Mouse (Mus musculus) hindbrain, embryonic 15.5 days (tissue): ENCODE measurements around the gene Ffar4. TPM values are rescaled to one million over a fixed set of nuclear protein-coding genes. Genes with fewer than 3 reads are reported as not detected.

ENCODE experiments used
- ATAC-seq: fragments of 200-750 bp; cut with Nextera tagmentation; 2 replicates; pipeline ENCODE4 v1.8.0; 2017; ENCODE audit warnings: low read depth, moderate number of reproducible peaks, moderate TSS enrichment; ENCODE audit not compliant: low FRiP score
- H3K27ac ChIP-seq: fragments of 300-500 bp; sonication (generic); replicated peaks from 2 replicates; pipeline ENCODE4 v1.5.1; 2015; ENCODE audit warnings: mild to moderate bottlenecking, inconsistent platforms
- H3K27me3 ChIP-seq: fragments of 300-500 bp; sonication (generic); 2 replicates; pipeline ENCODE4 v1.6.1; 2015; ENCODE audit warnings: control low read depth, inconsistent platforms
- H3K36me3 ChIP-seq: fragments of 300-500 bp; sonication (generic); 2 replicates; pipeline ENCODE4 v1.6.1; 2015; ENCODE audit warnings: control low read depth, inconsistent platforms
- H3K4me1 ChIP-seq: fragments of 300-500 bp; sonication (generic); replicated peaks from 2 replicates; pipeline ENCODE4 v1.6.1; 2015; ENCODE audit warnings: control low read depth, inconsistent platforms
- H3K4me2 ChIP-seq: fragments of 300-500 bp; sonication (generic); 2 replicates; pipeline ENCODE4 v1.6.1; 2015; ENCODE audit warnings: moderate library complexity, mild to moderate bottlenecking, inconsistent platforms
- H3K4me3 ChIP-seq: fragments of 300-500 bp; sonication (generic); 2 replicates; pipeline ENCODE4 v1.5.1; 2015; ENCODE audit warnings: mild to moderate bottlenecking, inconsistent platforms
- H3K9ac ChIP-seq: fragments of 300-500 bp; sonication (generic); 2 replicates; pipeline ENCODE4 v1.6.1; 2015; ENCODE audit warnings: inconsistent platforms
- H3K9me3 ChIP-seq: fragments of 300-500 bp; sonication (generic); 2 replicates; pipeline ENCODE4 v1.6.1; 2016; ENCODE audit warnings: control low read depth, inconsistent platforms
- WGBS: fragments of 180-500 bp; shearing (Covaris S2); methylation state at CpG from one replicate; pipeline ENCODE4 v1.1.7; 2015; 5-methylcytosine and 5-hydroxymethylcytosine counted together
- polyA plus RNA-seq: library from polyadenylated mRNA; unstranded; fragments of >200 nt; fragmentation: Nextera tagmentation; extraction: Ambion mirVana; gene quantifications from 2 replicates; pipeline ENCODE4 v1.2.1, GENCODE M21; 2015

Ffar4 gene
- polyA plus RNA-seq, 1 experiment from 2014 or later: 0.25 TPM

DNA sequence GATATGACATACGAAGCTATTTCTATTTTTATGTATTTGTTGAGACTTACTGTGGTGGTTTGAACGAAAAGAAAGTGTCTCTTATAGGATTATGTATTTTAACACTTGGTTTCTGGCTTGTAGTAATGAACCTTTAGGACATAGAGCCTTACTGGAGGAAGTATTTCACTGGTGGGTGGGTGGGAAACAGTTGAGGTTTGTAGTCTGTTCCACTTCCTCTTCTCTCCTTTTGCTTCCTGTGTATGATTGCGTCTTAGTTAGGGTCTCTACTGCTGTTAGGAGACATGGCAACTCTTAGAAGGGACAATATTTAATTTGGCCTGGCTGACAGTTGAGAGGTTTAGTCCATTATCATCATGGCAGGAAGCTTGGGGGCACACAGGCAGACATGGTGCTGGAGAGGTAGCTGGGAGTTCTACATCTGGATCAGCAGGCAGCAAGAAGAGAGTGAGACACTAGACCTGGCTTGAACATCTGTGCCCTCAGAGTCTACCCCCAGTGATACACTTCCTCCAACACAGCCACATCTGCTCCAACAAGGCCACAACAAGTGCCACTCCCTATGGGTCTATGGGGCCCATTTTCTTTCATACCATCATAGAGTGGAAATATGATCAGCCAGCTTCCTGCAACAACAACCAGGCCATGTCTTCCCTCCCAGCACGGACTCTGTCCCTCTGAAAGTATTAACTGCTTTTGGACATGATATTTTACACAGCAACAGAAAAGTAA is 46.8 kb downstream of the Ffar4 start:
- Histone ChIP-seq H3K4me2 (no peak overlapping the region), H3K36me3 (no peaks in the 10 kb centered on the region), H3K9ac (no peak overlapping the region), H3K27me3 (no peaks in the 10 kb centered on the region), H3K9me3 (no peaks in the 10 kb centered on the region), H3K4me3 (no peak overlapping the region), H3K4me1 (no peaks in the 10 kb centered on the region), H3K27ac (no peak overlapping the region)
- 76% methylated on average over 4 of the region's 4 CpGs for WGBS
- no peak for ATAC-seq

DNA sequence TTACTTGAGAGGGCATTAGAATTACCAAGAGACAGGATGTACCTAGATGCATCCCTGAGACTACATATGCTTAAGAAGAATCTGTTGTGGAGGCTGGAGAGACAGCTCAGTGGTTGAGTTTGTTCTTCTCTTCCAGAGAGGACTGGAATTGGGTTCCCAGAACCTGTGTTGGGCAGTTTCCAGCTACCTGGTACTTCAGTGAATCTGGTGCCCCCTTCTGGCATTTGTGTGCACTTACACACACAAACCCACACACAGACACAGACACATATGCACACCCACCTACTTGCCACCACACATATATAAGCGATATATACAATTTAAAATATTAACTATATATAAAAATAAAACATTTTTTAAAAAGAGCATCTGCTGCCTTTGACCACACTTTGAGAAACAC is 59.4 kb downstream of the Ffar4 start:
- no peak overlapping the region for H3K9ac ChIP-seq
- H3K9me3 ChIP-seq: no peaks in the 10 kb centered on the region
- H3K4me3 ChIP-seq: no peak overlapping the region
- no peaks in the 10 kb centered on the region for H3K27me3 ChIP-seq
- no peak overlapping the region for H3K4me2 ChIP-seq
- 100% methylated on average over 1 of the region's 1 CpGs for WGBS
- H3K36me3 ChIP-seq: no peaks in the 10 kb centered on the region
- H3K27ac ChIP-seq: no peak overlapping the region
- no peaks in the 10 kb centered on the region for H3K4me1 ChIP-seq
- ATAC-seq: no peak

DNA sequence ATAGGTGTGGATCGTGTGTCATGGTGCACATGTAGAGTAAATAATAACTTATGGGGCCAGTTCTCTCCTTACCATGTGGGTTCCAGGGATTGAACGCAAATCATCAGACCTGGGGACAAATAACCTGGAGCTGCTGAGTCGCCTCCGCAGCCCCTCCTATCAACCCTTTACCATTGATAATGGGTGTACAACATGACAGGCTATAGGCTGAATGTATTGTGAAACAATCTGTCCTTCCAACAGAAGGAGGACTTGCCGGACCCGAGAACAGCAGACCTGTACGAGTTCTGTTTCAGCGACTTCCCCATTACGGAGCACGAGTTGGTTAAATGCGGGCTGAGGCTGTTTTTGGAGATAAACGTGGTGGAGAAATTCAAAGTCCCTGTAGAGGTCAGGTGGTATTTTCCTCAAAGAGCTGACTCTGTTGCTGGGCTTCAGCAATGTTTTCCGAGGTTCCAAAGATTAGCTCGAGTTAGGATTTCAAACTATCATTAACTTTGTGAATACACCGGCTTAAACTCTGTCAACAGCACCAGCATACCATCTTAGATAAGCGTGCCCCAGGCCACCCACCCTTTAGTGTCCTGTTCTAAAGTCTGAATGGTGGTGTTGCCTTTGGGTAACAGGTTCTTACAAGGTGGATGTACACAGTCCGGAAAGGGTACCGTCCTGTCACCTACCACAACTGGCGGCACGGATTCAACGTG is 64.9 kb downstream of the Ffar4 start:
- WGBS: 94% methylated on average over 21 of the region's 21 CpGs
- Histone ChIP-seq H3K9ac (no peak overlapping the region), H3K9me3 (no peaks in the 10 kb centered on the region)

More for the DNA sequence above, 64.9 kb downstream of the Ffar4 start:
- H3K4me3 ChIP-seq: no peak overlapping the region
- no peaks in the 10 kb centered on the region for H3K27me3 ChIP-seq
- no peak for ATAC-seq
- no peak overlapping the region for H3K27ac ChIP-seq
- H3K36me3 ChIP-seq: no peaks in the 10 kb centered on the region
- no peak overlapping the region for H3K4me2 ChIP-seq
- H3K4me1 ChIP-seq: no peaks in the 10 kb centered on the region

Other genes with a start within 250 kb of the Ffar4 start
- gene Myof, start 53.5 kb upstream of the Ffar4 start, polyA plus RNA-seq: 1.6 and 2.5 TPM in 2 replicates
- gene Cep55, start 42.1 kb upstream of the Ffar4 start, polyA plus RNA-seq: 6.3 and 6.4 TPM in 2 replicates
- 9.5 and 10.3 TPM in 2 replicates for gene Rbp4, start 28.2 kb downstream of the Ffar4 start, polyA plus RNA-seq
- 0.24 and 0.34 TPM in 2 replicates for gene Pde6c, start 35.7 kb downstream of the Ffar4 start, polyA plus RNA-seq
- gene Fra10ac1, start 127.1 kb downstream of the Ffar4 start, polyA plus RNA-seq: 39.9 and 40.2 TPM in 2 replicates
- gene Lgi1, start 167.5 kb downstream of the Ffar4 start, polyA plus RNA-seq: 18.8 and 19.5 TPM in 2 replicates